Mouse (Mus musculus): ENCODE results near the gene Isg20. TPM values are rescaled to one million over a fixed set of nuclear protein-coding genes. Genes with fewer than 3 reads are reported as not detected.

The Isg20 gene
- total RNA-seq (2015) (25.8 and 30.9 TPM in 2 replicates), total RNA-seq (2017) (10.6 and 12.1 TPM in 2 replicates)

- ATAC-seq (ENCODE audit: poor library complexity, severe bottlenecking) = 0 out of 2 replicates have a peak, but pooled peaks have one; percentile 0
Observed at GRCm38 (mm10) chr7:78912974-78913474, at the start of gene Isg20. Isg20 (plus strand) TSS chr7:78913424.

- peak; percentile 22; the same call in 1 of the 2 replicates for ATAC-seq (ENCODE audit: poor library complexity, severe bottlenecking)
Observed at GRCm38 (mm10) chr7:78863796-78864445, 49.3 kb upstream of the Isg20 start.

GRCm38 (mm10) chr7:78864446-78864802 lies 48.8 kb upstream of the Isg20 start:
- peak; percentile 85 for ATAC-seq (ENCODE audit: poor library complexity, severe bottlenecking)

GRCm38 (mm10) chr7:78865212-78865949 lies 47.8 kb upstream of the Isg20 start:
- ATAC-seq (ENCODE audit: poor library complexity, severe bottlenecking) = no peak

- no peak for ATAC-seq (ENCODE audit: poor library complexity, severe bottlenecking)
Observed at GRCm38 (mm10) chr7:78868731-78869130, 44.5 kb upstream of the Isg20 start.

GRCm38 (mm10) chr7:78872366-78872765 lies 40.9 kb upstream of the Isg20 start:
- peak; percentile 45; the same call in 1 of the 2 replicates for ATAC-seq (ENCODE audit: poor library complexity, severe bottlenecking)

GRCm38 (mm10) chr7:78872831-78873230 lies 40.4 kb upstream of the Isg20 start:
- no peak for ATAC-seq (ENCODE audit: poor library complexity, severe bottlenecking)

- no peak for ATAC-seq (ENCODE audit: poor library complexity, severe bottlenecking)
Observed at GRCm38 (mm10) chr7:78881607-78882468, 31.4 kb upstream of the Isg20 start.

GRCm38 (mm10) chr7:78882469-78882837 lies 30.8 kb upstream of the Isg20 start:
- no peak for ATAC-seq (ENCODE audit: poor library complexity, severe bottlenecking)

- ATAC-seq (ENCODE audit: poor library complexity, severe bottlenecking) = no peak
Observed at GRCm38 (mm10) chr7:78883016-78883725, 30.1 kb upstream of the Isg20 start.

- ATAC-seq (ENCODE audit: poor library complexity, severe bottlenecking) = no peak
Observed at GRCm38 (mm10) chr7:78883726-78884060, 29.5 kb upstream of the Isg20 start.

GRCm38 (mm10) chr7:78884139-78884538 lies 29.1 kb upstream of the Isg20 start:
- ATAC-seq (ENCODE audit: poor library complexity, severe bottlenecking) = no peak

GRCm38 (mm10) chr7:78885404-78885803 lies 27.8 kb upstream of the Isg20 start:
- no peak for ATAC-seq (ENCODE audit: poor library complexity, severe bottlenecking)

- no peak for ATAC-seq (ENCODE audit: poor library complexity, severe bottlenecking)
Observed at GRCm38 (mm10) chr7:78886496-78886895, 26.7 kb upstream of the Isg20 start.

- no peak for ATAC-seq (ENCODE audit: poor library complexity, severe bottlenecking)
Observed at GRCm38 (mm10) chr7:78887431-78887842, 25.8 kb upstream of the Isg20 start.

GRCm38 (mm10) chr7:78890641-78891040 lies 22.6 kb upstream of the Isg20 start:
- peak; percentile 77 for ATAC-seq (ENCODE audit: poor library complexity, severe bottlenecking)

- no peak for ATAC-seq (ENCODE audit: poor library complexity, severe bottlenecking)
Observed at GRCm38 (mm10) chr7:78893917-78894316, 19.3 kb upstream of the Isg20 start.

GRCm38 (mm10) chr7:78895021-78895652 lies 18.1 kb upstream of the Isg20 start:
- ATAC-seq (ENCODE audit: poor library complexity, severe bottlenecking) = no peak

GRCm38 (mm10) chr7:78895653-78896333 lies 17.4 kb upstream of the Isg20 start, which contains the start of gene Aen:
Aen (plus strand) TSS chr7:78895854.
- peak; percentile 99 for ATAC-seq (ENCODE audit: poor library complexity, severe bottlenecking)

All from megakaryocyte, adult 5-6 weeks (primary cell).